Mouse (Mus musculus) heart, postnatal 0 days (tissue): ENCODE results near the gene Zmiz2.

Experiments
- CTCF ChIP-seq: IDR thresholded peaks from 2 replicates; pipeline ENCODE4 v1.5.1; 2016; ENCODE audit warnings: antibody characterized with exemption, control low read depth, low read depth
- EP300 ChIP-seq: IDR thresholded peaks from 2 replicates; pipeline ENCODE4 v1.6.1; 2016; ENCODE audit warnings: antibody characterized with exemption, low read depth

GRCm38 (mm10) chr11:6414751-6415550 is 26.1 kb downstream of the Zmiz2 start, which contains the start of gene Ppia:
- TF ChIP-seq EP300 (no peak), CTCF (no peak)
